Mouse (Mus musculus) bone marrow macrophage, adult 2 months (primary cell): ENCODE data around the gene Slc6a2. TPM values are rescaled to one million over a fixed set of nuclear protein-coding genes. Genes with fewer than 3 reads are reported as not detected.

Source experiments
- H3K27ac ChIP-seq: 2 replicates; pipeline ENCODE4 v1.5.1; 2012; ENCODE audit warnings: low read depth, low read length; ENCODE audit not compliant: insufficient read depth
- H3K4me1 ChIP-seq: 2 replicates; pipeline ENCODE4 v1.6.1; 2012; ENCODE audit warnings: low read length; ENCODE audit not compliant: control insufficient read depth, insufficient read depth
- H3K4me3 ChIP-seq: 2 replicates; pipeline ENCODE4 v1.5.1; 2012; ENCODE audit warnings: mild to moderate bottlenecking, low read length, moderate library complexity; ENCODE audit not compliant: insufficient read depth
- CTCF ChIP-seq: IDR thresholded peaks from 2 replicates; pipeline ENCODE4 v1.5.1; 2012; ENCODE audit warnings: low read depth, mild to moderate bottlenecking, low read length, moderate library complexity
- POLR2A ChIP-seq: IDR thresholded peaks from 2 replicates; pipeline ENCODE4 v1.6.1; 2012; ENCODE audit warnings: mild to moderate bottlenecking, low read depth, low read length, borderline replicate concordance
- polyA plus RNA-seq: library from polyadenylated mRNA; stranded (reverse); fragments of >200 nt; gene quantifications from 2 replicates; pipeline ENCODE4 v1.2.4, GENCODE M21; 2012; ENCODE audit not compliant: missing spikeins, insufficient read depth, insufficient read length

The Slc6a2 gene
- polyA plus RNA-seq, result not detected in 2 replicates

DNA sequence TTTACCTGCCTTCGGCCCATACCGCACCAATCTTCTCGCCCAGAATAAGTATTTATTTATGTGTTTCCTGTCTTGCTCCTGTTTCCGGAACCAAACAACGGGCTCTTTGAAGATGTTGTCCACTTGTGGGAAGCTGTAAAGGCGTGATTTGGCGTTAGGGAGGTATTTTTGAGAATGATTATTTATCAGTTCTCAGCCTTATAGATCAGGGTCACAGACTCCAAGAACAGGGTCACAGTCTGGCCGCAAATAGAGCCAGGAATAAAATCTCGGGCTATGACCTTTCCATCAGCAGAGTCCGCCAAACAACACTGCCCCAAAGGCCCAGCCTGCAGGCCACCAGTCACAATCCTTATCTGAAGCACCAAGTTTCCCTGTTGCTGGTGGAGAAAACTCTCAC is at the start of gene Slc6a2:
Slc6a2 (plus strand) TSS at position 301 of the 400 bp plus-strand sequence.
- Histone ChIP-seq H3K27ac (no peak within 1 kb of the TSS), H3K4me3 (no peak within 1 kb of the TSS), H3K4me1 (no peaks in the 10 kb centered on the region)
- no peak for TF ChIP-seq CTCF
- TF ChIP-seq POLR2A, result no peak

DNA sequence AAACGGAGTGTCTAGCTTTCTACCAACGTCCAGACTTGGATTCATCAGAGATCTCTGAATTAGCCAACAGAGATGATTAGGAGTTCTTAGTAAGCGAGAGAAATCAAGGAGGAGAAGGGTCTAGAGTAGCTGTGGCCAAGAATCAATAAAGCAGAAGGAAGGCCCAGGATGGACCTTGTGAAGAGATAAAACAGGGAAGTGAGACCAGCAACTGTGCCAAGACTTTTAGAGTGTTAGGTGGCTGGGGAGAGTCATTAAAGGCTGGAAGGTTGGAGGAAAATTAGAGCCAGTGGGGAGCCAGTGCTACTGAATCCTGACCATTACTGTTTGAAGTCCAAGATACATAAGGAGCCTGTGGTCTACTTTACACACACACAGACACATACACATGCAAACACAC is 48.4 kb upstream of the Slc6a2 start:
- no peak overlapping the region for H3K27ac ChIP-seq
- H3K4me1 ChIP-seq, result no peaks in the 10 kb centered on the region; the same call in none of the 2 replicates
- H3K4me3 ChIP-seq, result no peak overlapping the region
- TF ChIP-seq CTCF, result no peak
- no peak for TF ChIP-seq POLR2A

DNA sequence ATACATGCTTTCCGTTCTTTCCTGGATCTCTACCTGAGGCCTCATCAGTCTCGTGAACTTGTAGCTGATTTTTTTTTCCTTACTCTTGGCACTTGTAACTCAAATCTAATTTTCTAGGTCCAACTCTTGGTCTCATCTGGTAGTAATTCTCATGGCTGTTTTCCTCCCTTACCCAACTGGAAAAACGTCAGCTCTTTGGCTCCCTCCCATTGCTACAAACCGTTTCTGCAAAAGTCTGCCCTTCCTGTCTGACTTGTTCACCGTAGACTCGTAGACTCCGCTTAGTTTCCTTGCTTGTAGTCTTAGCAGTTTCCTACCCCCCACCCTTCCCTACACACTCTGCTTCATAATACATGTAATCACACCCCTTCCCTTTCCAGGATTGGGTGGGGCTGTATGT is 46.5 kb upstream of the Slc6a2 start:
- Histone ChIP-seq H3K4me3 (no peak overlapping the region), H3K4me1 (no peaks in the 10 kb centered on the region; the same call in none of the 2 replicates), H3K27ac (no peak overlapping the region)
- TF ChIP-seq CTCF (no peak), POLR2A (no peak)

DNA sequence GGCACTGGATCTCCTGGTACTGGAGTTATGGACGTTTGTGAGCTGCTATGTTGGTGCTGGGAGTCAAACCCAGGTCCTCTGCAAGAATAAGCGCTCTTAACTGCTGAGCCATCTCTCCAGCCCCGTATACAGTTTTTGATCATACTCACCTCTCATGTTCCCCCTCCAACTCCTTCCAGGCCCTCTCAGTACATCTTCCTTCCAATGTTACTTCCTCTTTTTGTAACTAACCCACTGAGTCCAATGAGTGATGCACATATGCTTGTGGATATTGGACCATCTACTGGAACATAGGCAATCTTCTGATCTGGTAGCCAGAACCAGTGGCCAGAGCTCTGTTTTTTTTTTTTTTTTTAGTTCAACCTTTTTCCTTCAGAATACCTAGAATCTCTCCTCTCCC is 43.8 kb upstream of the Slc6a2 start:
- no peak for TF ChIP-seq POLR2A
- no peak overlapping the region for H3K4me3 ChIP-seq

DNA sequence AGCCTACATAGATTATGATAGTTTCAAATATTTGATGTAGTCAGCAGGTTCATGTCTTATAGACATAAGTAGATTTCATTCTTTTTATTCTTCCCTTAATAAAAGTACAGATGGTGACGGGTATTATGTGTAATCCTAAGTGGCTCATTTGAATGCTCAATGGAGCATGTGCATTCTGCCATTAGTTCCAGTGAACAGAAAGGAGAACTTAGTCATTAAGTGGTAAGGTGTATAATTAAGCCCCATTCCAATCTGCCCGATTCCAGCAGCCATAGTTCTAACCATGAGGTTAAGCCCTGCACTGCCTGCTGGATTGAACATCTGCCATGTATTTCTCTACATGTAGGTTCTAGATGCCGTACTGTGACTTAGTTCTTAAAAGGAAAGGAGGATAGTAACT is 38.1 kb upstream of the Slc6a2 start:
- TF ChIP-seq CTCF (no peak), POLR2A (no peak)
- H3K4me1 ChIP-seq, result no peaks in the 10 kb centered on the region
- no peak overlapping the region for H3K27ac ChIP-seq
- no peak overlapping the region for H3K4me3 ChIP-seq

More for the DNA sequence above, 43.8 kb upstream of the Slc6a2 start:
- H3K4me1 ChIP-seq, result no peaks in the 10 kb centered on the region; the same call in none of the 2 replicates
- H3K27ac ChIP-seq, result no peak overlapping the region

DNA sequence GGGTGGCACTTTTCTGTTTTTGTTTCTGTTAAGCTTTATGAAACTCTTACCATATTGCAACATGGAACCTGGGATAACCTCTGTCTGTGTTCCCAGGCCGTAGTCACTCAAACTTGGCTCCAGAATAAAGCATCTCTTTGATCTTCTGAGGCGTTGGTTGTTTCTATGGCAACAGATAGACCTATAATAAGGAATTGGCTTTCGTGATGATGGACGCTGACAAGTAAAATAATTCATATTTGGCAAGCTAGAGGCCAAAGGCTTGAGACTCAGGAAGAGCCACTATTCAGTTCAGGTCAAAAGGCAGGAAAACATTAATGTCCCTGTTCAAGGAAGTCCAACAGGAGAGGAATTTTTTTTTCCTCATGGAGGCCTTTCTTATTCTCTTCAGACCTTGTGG is 30.9 kb upstream of the Slc6a2 start:
- no peak for TF ChIP-seq POLR2A
- no peak overlapping the region for H3K4me3 ChIP-seq
- no peak overlapping the region for H3K27ac ChIP-seq
- no peaks in the 10 kb centered on the region for H3K4me1 ChIP-seq

DNA sequence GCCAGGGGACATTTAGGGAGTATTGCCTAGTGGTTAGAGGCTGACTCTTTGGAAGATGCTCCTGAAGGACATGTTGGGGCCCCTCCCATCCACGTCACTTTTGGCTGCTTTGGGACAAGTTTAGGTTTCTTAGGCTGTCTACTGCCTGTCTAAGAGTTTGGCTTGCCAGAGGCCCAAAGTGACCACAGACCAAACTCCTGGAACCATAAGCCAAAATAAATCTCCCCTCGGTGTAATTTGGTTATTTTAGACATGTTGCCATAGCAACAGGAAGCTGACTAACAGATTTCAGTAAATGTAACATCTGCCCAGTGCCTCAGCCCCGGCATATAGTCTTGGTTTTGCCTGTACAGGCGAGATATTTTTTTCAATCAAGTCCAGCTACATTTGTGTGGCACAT is 21.8 kb upstream of the Slc6a2 start:
- TF ChIP-seq POLR2A (no peak), CTCF (no peak)
- Histone ChIP-seq H3K4me1 (no peaks in the 10 kb centered on the region), H3K27ac (no peak overlapping the region), H3K4me3 (no peak overlapping the region)

DNA sequence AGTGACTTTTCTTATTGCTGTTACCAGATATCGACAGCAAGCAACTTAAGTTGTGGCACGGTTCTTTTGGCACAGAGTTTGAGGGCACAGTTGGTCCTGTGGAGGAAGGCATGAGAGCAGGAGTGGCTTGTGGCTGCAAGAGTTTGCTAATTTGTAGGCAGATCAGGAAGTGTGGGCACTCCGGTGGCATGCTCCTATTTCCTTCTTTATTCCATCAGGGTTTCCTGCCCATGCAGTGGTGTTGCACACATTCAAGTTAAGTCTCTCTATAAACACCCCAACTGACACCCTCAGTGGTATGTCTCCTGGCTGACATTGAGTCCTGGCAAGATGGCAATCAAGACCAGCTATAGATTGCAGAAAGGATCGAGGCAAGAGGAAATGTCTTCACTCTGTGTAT is 10.8 kb upstream of the Slc6a2 start:
- TF ChIP-seq CTCF (no peak), POLR2A (no peak)

DNA sequence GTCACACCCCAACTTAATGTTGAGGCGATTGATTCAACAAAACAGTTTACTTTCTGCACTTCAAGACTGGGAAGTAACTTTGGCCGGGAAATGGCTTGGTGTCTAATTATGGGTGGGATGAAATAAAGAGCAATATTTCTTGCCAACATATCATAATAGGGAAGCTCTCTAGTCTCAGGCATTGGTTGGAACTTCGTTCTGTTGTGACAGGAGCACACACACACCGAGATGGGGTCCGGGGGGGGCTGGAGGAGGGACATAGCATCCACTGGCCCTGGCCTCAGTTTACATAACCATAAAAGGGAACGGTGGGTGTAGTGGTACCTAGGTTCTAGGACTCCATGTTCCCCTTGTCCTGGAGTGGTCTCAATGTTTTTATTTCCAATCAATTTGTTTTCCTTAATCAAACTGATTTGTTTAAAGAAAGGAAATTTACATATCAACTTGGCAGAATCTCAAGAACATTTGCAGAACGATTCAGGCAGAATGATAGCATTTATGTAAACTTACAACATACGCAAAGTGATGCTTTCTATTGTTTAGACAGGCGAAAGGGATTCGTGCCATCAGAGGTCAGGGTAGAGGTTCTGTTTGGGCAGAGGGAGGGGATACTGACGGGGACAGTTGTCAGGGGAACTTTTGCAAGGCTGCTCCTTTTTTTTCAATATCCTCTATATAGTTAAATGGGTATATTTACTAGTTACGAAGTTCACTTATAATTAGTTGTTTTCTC is 9.1 kb upstream of the Slc6a2 start:
- no peak for TF ChIP-seq POLR2A
- no peak for TF ChIP-seq CTCF
- Histone ChIP-seq H3K27ac (no peak overlapping the region), H3K4me1 (peaks cover 2% of the 10 kb centered on the region; the same call in 1 of the 2 replicates), H3K4me3 (no peak overlapping the region)

More for the DNA sequence above, 10.8 kb upstream of the Slc6a2 start:
- Histone ChIP-seq H3K4me3 (no peak overlapping the region), H3K4me1 (peaks cover 2% of the 10 kb centered on the region; the same call in 1 of the 2 replicates), H3K27ac (no peak overlapping the region)

DNA sequence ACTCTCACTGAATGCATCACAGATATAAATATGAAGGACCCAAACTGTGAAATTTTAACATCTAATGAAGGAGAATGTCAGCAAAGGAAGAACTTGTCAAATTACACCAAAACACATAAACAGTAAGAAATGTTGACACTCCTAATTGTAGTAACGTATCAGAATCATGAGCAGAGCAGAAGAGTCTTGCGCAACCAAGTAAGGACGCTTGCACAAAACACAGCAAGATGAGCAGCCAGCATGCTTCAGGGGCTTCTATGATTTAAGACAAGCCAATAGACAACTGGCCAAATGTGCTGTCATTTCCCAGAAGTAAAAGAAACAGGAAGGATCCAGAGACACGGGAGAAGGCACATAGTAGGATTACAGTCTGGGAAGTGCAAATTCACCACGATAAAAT is 5.8 kb upstream of the Slc6a2 start:
- H3K4me3 ChIP-seq, result no peak overlapping the region
- H3K4me1 ChIP-seq, result peaks cover 2% of the 10 kb centered on the region; the same call in 1 of the 2 replicates
- no peak for TF ChIP-seq CTCF
- TF ChIP-seq POLR2A, result no peak
- H3K27ac ChIP-seq, result no peak overlapping the region

DNA sequence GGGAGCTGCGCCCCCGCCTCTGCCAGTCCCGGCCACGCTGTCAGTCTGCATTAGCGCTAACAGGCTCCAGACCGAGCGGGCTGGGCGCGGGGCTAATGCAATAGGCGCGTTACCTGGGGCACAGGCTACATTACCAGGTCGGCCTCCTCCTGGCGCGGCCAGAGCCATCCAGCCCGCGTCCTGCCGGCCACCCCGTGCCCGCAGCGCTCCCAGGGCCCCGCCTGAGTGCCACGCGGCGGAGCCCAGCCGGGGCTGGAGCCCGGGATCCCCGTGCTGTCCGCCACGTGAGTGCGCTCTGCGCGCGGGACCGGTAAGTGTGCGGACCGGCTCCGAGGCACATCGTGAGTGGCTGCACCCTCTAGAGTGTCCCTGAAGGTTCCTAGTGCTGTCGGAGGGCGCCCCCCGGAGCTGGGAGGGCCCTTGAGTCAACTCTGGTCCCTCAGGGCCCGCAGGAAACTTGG is 602 bp downstream of the Slc6a2 start:
- no peak overlapping the region for H3K4me3 ChIP-seq
- no peak for TF ChIP-seq POLR2A
- no peak for TF ChIP-seq CTCF
- H3K27ac ChIP-seq, result no peak overlapping the region
- no peaks in the 10 kb centered on the region for H3K4me1 ChIP-seq
